Mouse (Mus musculus): ENCODE measurements at regions not wholly inside any gene's neighbourhood (a gene's known extent, or its start where the extent isn't known, plus 50 kb on each side); places are given as distances from the start of the nearest gene placed in this dataset.

GRCm38 (mm10) chr16:87245933-87246791, 107.8 kb upstream of the N6amt1 start:
- TF ChIP-seq CTCF (IDR thresholded peaks at IDR 0.05; ENCODE audit: extremely low read depth, insufficient read depth, insufficient read length, insufficient replicate concordance) (no peak), POLR2A (IDR thresholded peaks at IDR 0.05; ENCODE audit: low read depth, low read length) (no peak)

All from spleen, adult 2 months (tissue).